30 mouse cellular contexts compared by ENCODE assay signal in genomic region chr16:28996629-28997028, GRCm38 (mm10).
"Had no signal": no experiment of that assay in that cellular context is flagged by ENCODE, and none has a peak within 500 bp of the region (broad histone marks: within the 10 kb centered on the region; RNA-seq: fewer than 3 reads in every experiment).

No protein-coding gene starts in this region.

- H3K9me3 ChIP-seq: limb, embryonic 10.5 days; limb, embryonic 13.5 days; limb, embryonic 15.5 days; liver, embryonic 12.5 days; liver, embryonic 13.5 days; liver, embryonic 15.5 days; lung, embryonic 15.5 days; midbrain, embryonic 10.5 days; midbrain, embryonic 12.5 days; midbrain, embryonic 15.5 days had no signal

- H3K27ac ChIP-seq: left cerebral cortex, adult 2 months; limb, embryonic 10.5 days; limb, embryonic 12.5 days; limb, embryonic 13.5 days; limb, embryonic 15.5 days; liver, embryonic 12.5 days; liver, embryonic 13.5 days; liver, embryonic 14.5 days; liver, embryonic 15.5 days; lung, embryonic 15.5 days; macrophage; midbrain, embryonic 10.5 days; midbrain, embryonic 12.5 days; midbrain, embryonic 13.5 days; midbrain, embryonic 15.5 days; neural tube, embryonic 12.5 days had no signal

- H3K27me3 ChIP-seq: limb, embryonic 12.5 days; limb, embryonic 13.5 days; limb, embryonic 15.5 days; liver, embryonic 12.5 days; liver, embryonic 13.5 days; liver, embryonic 15.5 days; lung, embryonic 15.5 days; megakaryocyte, embryonic 14.5 days; midbrain, embryonic 12.5 days; midbrain, embryonic 13.5 days; midbrain, embryonic 15.5 days; neural tube, embryonic 12.5 days had no signal

- H3K36me3 ChIP-seq: limb, embryonic 10.5 days; limb, embryonic 12.5 days; limb, embryonic 13.5 days; limb, embryonic 15.5 days; liver, embryonic 12.5 days; liver, embryonic 13.5 days; liver, embryonic 15.5 days; lung, embryonic 15.5 days; midbrain, embryonic 10.5 days; midbrain, embryonic 12.5 days; midbrain, embryonic 13.5 days; midbrain, embryonic 15.5 days; neural tube, embryonic 12.5 days had no signal

- H3K9ac ChIP-seq: limb, embryonic 12.5 days; limb, embryonic 13.5 days; limb, embryonic 15.5 days; liver, embryonic 12.5 days; liver, embryonic 13.5 days; liver, embryonic 14.5 days; liver, embryonic 15.5 days; lung, embryonic 14.5 days; lung, embryonic 15.5 days; midbrain, embryonic 12.5 days; midbrain, embryonic 13.5 days; midbrain, embryonic 15.5 days; neural tube, embryonic 12.5 days had no signal

- H3K4me3 ChIP-seq: left cerebral cortex, adult 2 months; limb, embryonic 10.5 days; limb, embryonic 12.5 days; limb, embryonic 13.5 days; limb, embryonic 15.5 days; liver, embryonic 12.5 days; liver, embryonic 13.5 days; liver, embryonic 15.5 days; lung, embryonic 15.5 days; megakaryocyte, embryonic 14.5 days; midbrain, embryonic 10.5 days; midbrain, embryonic 12.5 days; midbrain, embryonic 13.5 days; midbrain, embryonic 15.5 days; myocyte; neural tube, embryonic 12.5 days had no signal

- ATAC-seq: liver, embryonic 12.5 days; lung, postnatal 0 days; midbrain, embryonic 13.5 days; midbrain, embryonic 15.5 days; midbrain, embryonic 16.5 days had no signal

- H3K4me1 ChIP-seq: limb, embryonic 10.5 days; limb, embryonic 12.5 days; limb, embryonic 13.5 days; limb, embryonic 15.5 days; liver, embryonic 12.5 days; liver, embryonic 13.5 days; liver, embryonic 15.5 days; lung, embryonic 15.5 days; megakaryocyte, embryonic 14.5 days; midbrain, embryonic 10.5 days; midbrain, embryonic 12.5 days; midbrain, embryonic 13.5 days; midbrain, embryonic 15.5 days; neural tube, embryonic 12.5 days had no signal

- DNase-seq: left cerebral cortex, postnatal 4 days; liver, embryonic 13.5 days; lung, adult 18-20 months; lung, adult 2 months; lung, embryonic 14.5 days; lung, postnatal 10 days; lung, postnatal 14 days; lung, postnatal 36 days; lung, postnatal 4 days; midbrain, embryonic 14.5 days had no signal

- H3K4me2 ChIP-seq: limb, embryonic 12.5 days; limb, embryonic 13.5 days; limb, embryonic 15.5 days; liver, embryonic 12.5 days; liver, embryonic 13.5 days; liver, embryonic 15.5 days; lung, embryonic 14.5 days; lung, embryonic 15.5 days; midbrain, embryonic 11.5 days; midbrain, embryonic 12.5 days; midbrain, embryonic 13.5 days; midbrain, embryonic 15.5 days; neural tube, embryonic 12.5 days had no signal
